Mouse (Mus musculus): ENCODE measurements at regions not wholly inside any gene's neighbourhood (a gene's known extent, or its start where the extent isn't known, plus 50 kb on each side); places are given as distances from the start of the nearest gene placed in this dataset.

- TF ChIP-seq CTCF (IDR thresholded peaks at IDR 0.05; ENCODE audit: low read depth, low read length) (no peak), EP300 (IDR thresholded peaks at IDR 0.05; ENCODE audit: insufficient read depth, low read depth, low read length) (no peak)
These were observed 378.4 kb downstream of the H2al1j start for GRCm38 (mm10) chrX:11705851-11706557.
